Mouse (Mus musculus): Measurements from ENCODE around the gene Lrrc74a. TPM values are rescaled to one million over a fixed set of nuclear protein-coding genes. Genes with fewer than 3 reads are reported as not detected.
A peak's percentile ranks its signal among the peaks of the same experiment; 100 is the strongest.

Gene Lrrc74a
- not detected in 2 replicates for total RNA-seq (2012; rRNA removed)

DNA sequence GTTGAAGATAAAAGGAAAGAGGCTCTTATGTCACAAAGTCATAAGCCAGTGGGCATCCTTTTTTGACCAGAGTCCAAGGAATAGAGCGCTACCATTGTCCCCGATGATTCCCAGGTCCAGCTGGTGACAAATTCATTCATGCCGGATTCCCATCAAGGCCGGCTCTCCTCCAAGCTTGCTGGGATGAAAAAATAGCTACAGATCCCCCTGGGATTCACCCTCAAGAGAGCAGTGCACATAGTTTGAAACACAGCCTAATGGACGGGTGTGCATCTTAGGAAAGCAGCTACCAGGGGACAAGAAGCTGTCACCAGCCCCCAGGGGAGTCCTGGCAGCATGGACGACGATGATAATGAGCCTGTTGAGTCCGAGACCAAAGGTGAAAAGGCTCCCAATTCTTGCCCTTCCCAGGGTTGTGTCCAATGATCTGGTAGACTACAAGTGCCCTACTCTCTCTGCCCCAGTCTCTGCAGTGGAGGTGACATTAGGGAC, at the start of gene Lrrc74a:
TSS of gene Lrrc74a (plus strand) at position 51 of the 492 bp plus-strand sequence.
- Histone ChIP-seq H3K9ac (ENCODE audit: insufficient read depth, low read depth, low read length, poor library complexity, severe bottlenecking) (no peak within 1 kb of the TSS), H3K36me3 (ENCODE audit: control insufficient read depth, insufficient read depth, low read length, poor library complexity, severe bottlenecking) (no peaks in the 10 kb centered on the region), H3K9me3 (ENCODE audit: control insufficient read depth, insufficient read depth, low read depth, low read length) (no peaks in the 10 kb centered on the region), H3K4me3 (ENCODE audit: insufficient read depth in 1 of 2, low read depth in 1 of 2, low read length in 2 of 2, poor library complexity in 1 of 2, severe bottlenecking in 1 of 2) (no peak within 1 kb of the TSS), H3K27ac (ENCODE audit: insufficient read depth, low read depth, low read length, poor library complexity, severe bottlenecking) (no peak within 1 kb of the TSS), H3K4me1 (ENCODE audit: control insufficient read depth in 2 of 2, insufficient read depth in 2 of 2, low read length in 2 of 2, poor library complexity in 1 of 2) (no peaks in the 10 kb centered on the region)
- TF ChIP-seq HCFC1 (IDR thresholded peaks at IDR 0.05; ENCODE audit: borderline replicate concordance, insufficient read depth, low read length), result no peak
- TF ChIP-seq CHD2 (IDR thresholded peaks at IDR 0.05; ENCODE audit: low read depth, low read length), result no peak
- TF ChIP-seq ZC3H11A (IDR thresholded peaks at IDR 0.05; ENCODE audit: borderline replicate concordance, low read depth, low read length), result no peak
- TF ChIP-seq ZNF384 (IDR thresholded peaks at IDR 0.05; ENCODE audit: low read depth, low read length), result no peak
- in situ Hi-C loops (cut with MboI; ENCODE audit: low sequenced_read_pairs in 2 of 2, unreplicated experiment in 2 of 2), result no loop called here
- DNase-seq (ENCODE audit: low read depth, low spot score), result no peak

DNA sequence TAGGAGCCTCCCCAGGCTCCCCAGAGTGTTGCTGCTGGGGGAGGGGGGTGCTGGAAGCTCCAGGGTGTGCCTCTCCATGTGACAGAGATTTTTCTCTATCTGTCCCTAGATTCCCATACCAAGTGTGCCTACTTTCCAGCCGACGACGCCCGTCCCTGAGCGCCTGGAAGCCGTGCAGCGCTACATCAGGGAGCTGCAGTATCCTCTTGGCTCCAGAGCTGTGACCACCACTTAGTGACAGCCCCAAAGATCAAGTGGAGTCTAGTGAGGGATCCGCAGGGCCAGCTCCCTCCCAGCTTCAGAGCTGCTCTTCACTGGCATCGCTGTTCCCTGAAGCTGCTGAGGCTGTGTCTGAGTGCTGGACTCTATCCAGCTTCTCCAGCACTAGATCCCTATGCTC, 48.9 kb upstream of the Lrrc74a start:
- in situ Hi-C loops (cut with MboI; ENCODE audit: low sequenced_read_pairs in 2 of 2, unreplicated experiment in 2 of 2), result no loop called here
- TF ChIP-seq ZC3H11A (IDR thresholded peaks at IDR 0.05; ENCODE audit: borderline replicate concordance, low read depth, low read length) (no peak), CHD2 (IDR thresholded peaks at IDR 0.05; ENCODE audit: low read depth, low read length) (no peak), MAFK (IDR thresholded peaks at IDR 0.05; ENCODE audit: insufficient read depth, low read depth, low read length) (no peak), HCFC1 (IDR thresholded peaks at IDR 0.05; ENCODE audit: borderline replicate concordance, insufficient read depth, low read length) (no peak), ZNF384 (IDR thresholded peaks at IDR 0.05; ENCODE audit: low read depth, low read length) (no peak)
- Histone ChIP-seq H3K9me3 (ENCODE audit: control insufficient read depth, insufficient read depth, low read depth, low read length) (no peaks in the 10 kb centered on the region), H3K4me1 (ENCODE audit: control insufficient read depth in 2 of 2, insufficient read depth in 2 of 2, low read length in 2 of 2, poor library complexity in 1 of 2) (peaks cover 20 to 23% of the 10 kb centered on the region in 2 experiments), H3K4me3 (ENCODE audit: insufficient read depth in 1 of 2, low read depth in 1 of 2, low read length in 2 of 2, poor library complexity in 1 of 2, severe bottlenecking in 1 of 2) (no peak overlapping the region), H3K27ac (ENCODE audit: insufficient read depth, low read depth, low read length, poor library complexity, severe bottlenecking) (no peak overlapping the region), H3K36me3 (ENCODE audit: control insufficient read depth, insufficient read depth, low read length, poor library complexity, severe bottlenecking) (no peaks in the 10 kb centered on the region), H3K9ac (ENCODE audit: insufficient read depth, low read depth, low read length, poor library complexity, severe bottlenecking) (no peak overlapping the region)
- DNase-seq (ENCODE audit: low read depth, low spot score), result no peak

DNA sequence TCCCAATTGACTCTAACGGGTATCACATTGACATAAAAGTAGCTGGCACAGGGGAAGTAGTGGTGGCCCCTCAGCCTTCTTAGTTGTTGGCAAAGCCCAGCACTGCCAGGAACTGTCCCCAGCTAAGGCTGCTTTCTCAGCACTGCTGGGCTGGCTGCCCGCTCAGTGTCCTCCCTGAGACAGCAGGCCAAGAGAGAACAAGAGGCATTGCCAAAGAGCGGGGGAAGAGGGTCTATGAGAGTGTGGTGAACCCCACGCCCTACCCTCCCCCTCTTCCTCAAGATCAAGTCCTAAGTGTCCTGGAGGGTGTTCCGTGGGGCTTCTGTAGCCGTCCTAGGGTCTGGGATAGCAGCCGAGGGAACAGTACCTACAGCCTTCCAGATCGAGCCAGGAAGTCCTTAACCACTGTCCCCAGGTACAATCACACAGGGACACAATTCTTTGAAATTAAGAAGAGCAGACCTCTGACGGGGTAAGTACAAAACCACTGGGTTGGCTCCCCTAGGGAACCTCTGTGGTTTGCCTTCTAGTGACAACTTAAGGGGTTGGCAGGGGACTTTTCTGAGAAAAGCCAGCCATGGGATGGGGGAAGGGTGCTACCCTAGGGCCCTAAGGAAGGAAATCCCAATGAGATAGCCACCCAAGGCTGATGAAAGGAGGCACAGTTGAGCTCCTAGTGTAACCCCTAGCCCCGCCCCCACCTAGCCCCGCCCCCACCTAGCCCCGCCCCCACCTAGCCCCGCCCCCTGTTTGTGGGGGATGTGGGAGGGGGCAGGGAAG, 47.4 kb upstream of the Lrrc74a start:
- H3K4me3 ChIP-seq (ENCODE audit: insufficient read depth in 1 of 2, low read depth in 1 of 2, low read length in 2 of 2, poor library complexity in 1 of 2, severe bottlenecking in 1 of 2), result peak overlapping the region in 1 of 2 experiments; percentile 69; a peak in 2 of 4 replicates
- no peak for DNase-seq (ENCODE audit: low read depth, low spot score)
- 0 out of 2 replicates have a peak overlapping the region, but pooled peaks have one; percentile 4 for H3K9ac ChIP-seq (ENCODE audit: insufficient read depth, low read depth, low read length, poor library complexity, severe bottlenecking)
- in situ Hi-C loops (cut with MboI; ENCODE audit: low sequenced_read_pairs in 2 of 2, unreplicated experiment in 2 of 2), result no loop called here
- H3K9me3 ChIP-seq (ENCODE audit: control insufficient read depth, insufficient read depth, low read depth, low read length), result no peaks in the 10 kb centered on the region
- H3K4me1 ChIP-seq (ENCODE audit: control insufficient read depth in 2 of 2, insufficient read depth in 2 of 2, low read length in 2 of 2, poor library complexity in 1 of 2), result peaks cover 18 to 23% of the 10 kb centered on the region in 2 experiments
- H3K36me3 ChIP-seq (ENCODE audit: control insufficient read depth, insufficient read depth, low read length, poor library complexity, severe bottlenecking), result no peaks in the 10 kb centered on the region
- peak overlapping the region; percentile 90 for H3K27ac ChIP-seq (ENCODE audit: insufficient read depth, low read depth, low read length, poor library complexity, severe bottlenecking)
- no peak for TF ChIP-seq HCFC1 (IDR thresholded peaks at IDR 0.05; ENCODE audit: borderline replicate concordance, insufficient read depth, low read length)
- TF ChIP-seq ZC3H11A (IDR thresholded peaks at IDR 0.05; ENCODE audit: borderline replicate concordance, low read depth, low read length), result no peak
- TF ChIP-seq MAFK (IDR thresholded peaks at IDR 0.05; ENCODE audit: insufficient read depth, low read depth, low read length), result no peak
- TF ChIP-seq ZNF384 (IDR thresholded peaks at IDR 0.05; ENCODE audit: low read depth, low read length), result no peak
- no peak for TF ChIP-seq CHD2 (IDR thresholded peaks at IDR 0.05; ENCODE audit: low read depth, low read length)

DNA sequence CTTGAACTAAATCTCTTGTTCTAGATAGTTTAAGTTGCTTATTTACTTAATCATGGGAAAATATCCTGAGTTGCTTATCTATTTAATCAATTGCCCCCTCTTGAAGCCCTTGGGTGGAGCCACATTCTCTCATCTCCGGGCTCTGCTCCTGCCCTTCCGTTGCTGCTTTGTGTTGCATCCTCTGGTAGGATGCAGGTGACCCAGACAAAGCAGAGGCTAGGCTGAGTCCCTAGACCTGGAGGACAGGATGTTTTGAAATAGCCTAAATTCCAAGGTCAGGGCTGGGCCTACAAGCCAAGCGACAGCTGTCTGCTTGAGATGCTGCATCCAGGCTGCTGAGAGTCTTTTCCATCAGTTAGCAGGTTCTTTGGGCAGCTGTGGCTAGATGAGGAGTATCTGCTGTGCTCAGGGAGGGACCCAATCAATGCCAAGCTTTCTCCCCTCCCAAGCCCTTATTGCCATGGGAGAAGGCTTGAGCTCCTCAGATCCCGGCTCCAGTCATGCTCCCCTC, 46.7 kb upstream of the Lrrc74a start:
- H3K9ac ChIP-seq (ENCODE audit: insufficient read depth, low read depth, low read length, poor library complexity, severe bottlenecking), result peak overlapping the region; percentile 50
- H3K9me3 ChIP-seq (ENCODE audit: control insufficient read depth, insufficient read depth, low read depth, low read length), result no peaks in the 10 kb centered on the region
- H3K27ac ChIP-seq (ENCODE audit: insufficient read depth, low read depth, low read length, poor library complexity, severe bottlenecking), result peak overlapping the region; percentile 90
- peak; percentile 66 for DNase-seq (ENCODE audit: low read depth, low spot score)
- peaks cover 18 to 23% of the 10 kb centered on the region in 2 experiments for H3K4me1 ChIP-seq (ENCODE audit: control insufficient read depth in 2 of 2, insufficient read depth in 2 of 2, low read length in 2 of 2, poor library complexity in 1 of 2)
- in situ Hi-C loops (cut with MboI; ENCODE audit: low sequenced_read_pairs in 2 of 2, unreplicated experiment in 2 of 2), result no loop called here
- H3K4me3 ChIP-seq (ENCODE audit: insufficient read depth in 1 of 2, low read depth in 1 of 2, low read length in 2 of 2, poor library complexity in 1 of 2, severe bottlenecking in 1 of 2), result peak overlapping the region; percentile 33 to 69
- TF ChIP-seq HCFC1 (IDR thresholded peaks at IDR 0.05; ENCODE audit: borderline replicate concordance, insufficient read depth, low read length) (no peak), CHD2 (IDR thresholded peaks at IDR 0.05; ENCODE audit: low read depth, low read length) (peak; percentile 23; the same call in 1 of the 2 replicates)
- no peaks in the 10 kb centered on the region for H3K36me3 ChIP-seq (ENCODE audit: control insufficient read depth, insufficient read depth, low read length, poor library complexity, severe bottlenecking)

All from ES-E14 (cell line).